Mouse (Mus musculus) adrenal gland, adult 2 months (tissue): ENCODE results near the gene Tanc2. TPM values are rescaled to one million over a fixed set of nuclear protein-coding genes. Genes with fewer than 3 reads are reported as not detected.

Experiments
- DNase-seq: peaks from one replicate; pipeline ENCODE4 v3.0.0; 2021
- microRNA-seq, 2 experiments: library from miRNA; unstranded; fragments of <30 nt; microRNA quantifications; one replicate each; pipeline ENCODE4 v1.2.0; 2021
- polyA plus RNA-seq: library from polyadenylated mRNA; depleted of rRNA; stranded (reverse); fragments of >200 nt; gene quantifications from 2 replicates; pipeline ENCODE4 v1.2.3, GENCODE M21; 2012; rRNA removed
- total RNA-seq, 2 experiments: library from RNA; stranded (reverse); gene quantifications; 2 replicates each; pipeline ENCODE4 v1.2.3; 2021

Gene Tanc2
- total and polyA plus RNA-seq, 3 experiments, result 3.0 to 16.7 (median 14.5) TPM

GRCm38 (mm10) chr11:105955815-105956430 is 366.1 kb downstream of the Tanc2 start:
- DNase-seq, result no peak

- no peak for DNase-seq
Measured at GRCm38 (mm10) chr11:105957501-105957900, 367.7 kb downstream of the Tanc2 start.

DNA sequence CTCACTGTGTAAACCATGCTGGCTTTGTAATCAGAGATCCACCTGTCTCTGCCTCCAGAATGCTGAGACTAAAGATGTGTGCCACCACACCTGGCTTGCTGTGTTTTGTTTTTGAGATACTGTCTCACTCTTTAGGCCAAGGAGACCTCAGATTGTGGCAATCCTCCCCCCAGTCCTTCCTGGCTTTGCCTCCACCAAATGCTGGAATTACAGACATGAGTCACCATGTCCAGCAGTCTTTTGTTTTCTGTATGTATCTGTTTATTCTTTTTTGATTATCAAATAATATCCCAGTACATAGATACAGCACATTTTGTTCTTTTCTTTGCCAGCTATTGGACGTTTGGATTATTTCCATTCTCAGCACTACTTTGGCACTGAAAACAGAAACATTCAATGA is 368.8 kb downstream of the Tanc2 start:
- DNase-seq, result no peak

GRCm38 (mm10) chr11:105959355-105959754 is 369.6 kb downstream of the Tanc2 start:
- no peak for DNase-seq

- no peak for DNase-seq
Measured at GRCm38 (mm10) chr11:105964691-105965090, 374.9 kb downstream of the Tanc2 start.

DNA sequence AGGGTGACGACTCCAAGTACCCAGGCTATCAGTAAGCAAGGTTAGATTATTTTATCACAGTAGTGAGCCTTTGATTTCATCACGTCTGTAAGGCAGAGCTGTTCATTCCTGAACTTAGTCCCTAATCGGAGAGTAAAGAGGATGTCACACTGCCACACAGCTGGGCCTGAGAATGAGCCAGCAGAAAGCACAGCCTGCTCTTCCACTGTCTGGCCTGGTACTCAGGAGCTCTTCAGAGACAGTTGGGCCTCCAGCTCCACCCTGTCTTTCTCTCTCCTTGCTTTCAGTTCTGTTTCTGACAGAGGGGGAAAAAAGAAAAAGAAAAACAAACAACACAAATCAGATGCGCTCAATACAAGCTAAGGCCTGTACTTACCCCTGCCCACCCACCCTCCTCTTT is 376.5 kb downstream of the Tanc2 start:
- DNase-seq, result no peak

DNA sequence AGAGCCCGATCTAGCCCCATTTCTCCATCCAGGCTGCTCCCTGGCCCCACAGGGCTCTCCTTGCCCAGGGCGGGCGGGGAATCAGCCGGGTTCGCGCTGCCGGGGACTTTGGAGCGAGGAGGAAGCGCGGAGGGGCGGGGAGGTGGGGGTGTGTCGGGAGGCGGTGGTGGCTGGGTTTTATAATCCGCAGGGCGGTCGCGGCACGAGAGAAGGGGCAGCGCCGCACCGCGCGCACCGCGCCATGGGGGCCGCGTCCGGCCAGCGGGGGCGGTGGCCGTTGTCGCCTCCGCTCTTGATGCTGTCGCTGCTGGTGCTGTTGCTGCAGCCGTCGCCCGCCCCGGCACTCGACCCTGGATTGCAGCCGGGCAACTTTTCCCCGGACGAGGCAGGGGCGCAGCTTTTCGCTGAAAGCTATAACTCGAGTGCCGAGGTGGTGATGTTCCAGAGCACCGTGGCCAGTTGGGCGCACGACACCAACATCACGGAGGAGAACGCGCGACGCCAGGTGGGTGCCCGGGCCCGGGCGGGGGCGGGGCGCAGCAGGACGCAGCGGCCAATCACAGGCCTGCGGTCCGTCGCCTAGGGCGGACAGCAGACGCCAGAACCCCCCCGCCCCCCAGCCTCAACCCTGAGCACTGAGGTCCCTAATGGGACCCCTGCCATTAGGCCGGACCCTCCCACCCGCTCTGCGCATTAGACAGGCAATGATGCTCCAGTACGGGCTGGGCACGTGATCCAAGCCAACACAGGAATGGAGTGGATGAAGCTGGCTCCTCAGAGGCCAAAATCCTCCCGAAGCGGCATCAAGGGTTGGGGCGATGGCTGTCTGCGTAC is 378.2 kb downstream of the Tanc2 start, which contains the start of gene Ace:
Gene Ace (plus strand): TSS at position 205 of the 834 bp plus-strand sequence.
- peak; percentile 32 for DNase-seq

DNA sequence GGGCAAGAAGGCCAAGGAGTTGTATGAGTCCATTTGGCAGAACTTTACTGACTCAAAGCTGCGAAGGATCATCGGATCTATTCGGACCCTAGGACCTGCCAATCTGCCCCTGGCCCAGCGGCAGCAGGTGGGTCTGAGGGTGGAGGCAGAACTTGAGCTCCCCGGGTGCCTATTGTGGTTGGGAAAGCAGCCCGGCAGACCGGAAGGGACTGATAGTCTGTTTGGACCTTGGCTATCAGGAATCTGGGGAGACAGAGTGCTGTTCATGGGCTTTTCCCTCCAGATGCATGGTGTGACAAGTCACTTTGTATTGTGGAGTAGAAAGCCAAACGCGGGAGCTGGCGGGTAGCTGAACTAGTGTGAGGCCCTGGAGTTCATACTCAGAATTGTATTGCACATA is 379.2 kb downstream of the Tanc2 start:
- no peak for DNase-seq

DNA sequence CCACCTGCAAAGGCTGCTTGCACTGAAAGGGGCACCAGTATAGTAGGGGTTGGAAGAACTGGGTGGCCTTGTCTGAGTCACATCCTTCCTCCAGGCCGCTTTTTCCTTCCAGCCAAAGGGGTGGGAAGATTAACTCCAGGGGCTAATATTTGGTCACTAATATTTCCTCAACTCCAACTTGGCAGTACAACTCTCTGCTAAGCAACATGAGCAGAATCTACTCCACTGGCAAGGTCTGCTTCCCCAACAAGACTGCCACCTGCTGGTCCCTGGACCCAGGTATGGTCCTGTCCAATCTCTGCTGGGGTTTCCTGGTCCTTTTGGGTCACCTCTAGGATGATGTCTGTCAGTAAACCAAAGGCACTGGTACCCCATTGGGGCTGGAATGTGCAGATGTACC is 379.7 kb downstream of the Tanc2 start:
- peak; percentile 66 for DNase-seq

- DNase-seq, result peak; percentile 24
Measured at GRCm38 (mm10) chr11:105974593-105974992, 384.8 kb downstream of the Tanc2 start.

GRCm38 (mm10) chr11:105975050-105975449 is 385.3 kb downstream of the Tanc2 start:
- no peak for DNase-seq

GRCm38 (mm10) chr11:105975636-105976035 is 385.9 kb downstream of the Tanc2 start:
- DNase-seq, result no peak

DNA sequence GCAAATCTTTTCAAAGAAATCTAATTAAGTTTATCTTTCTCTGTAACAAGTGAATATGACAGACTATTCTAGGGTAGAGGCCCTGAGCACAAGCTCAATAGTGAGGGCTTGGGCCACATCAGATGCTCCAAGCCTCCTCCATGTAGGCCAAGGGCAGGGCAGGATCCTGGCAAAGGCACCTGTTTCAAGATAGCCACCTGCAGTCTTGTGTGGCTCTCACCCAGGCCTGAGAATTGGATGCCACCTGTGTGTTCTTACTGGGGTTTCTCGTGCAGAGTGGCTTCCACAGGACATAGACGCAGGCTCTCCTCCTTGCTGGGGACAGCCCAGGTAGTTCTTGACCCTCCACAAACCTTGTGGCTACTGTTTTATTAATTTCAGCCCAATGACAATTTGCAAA is 388.4 kb downstream of the Tanc2 start:
- no peak for DNase-seq

DNA sequence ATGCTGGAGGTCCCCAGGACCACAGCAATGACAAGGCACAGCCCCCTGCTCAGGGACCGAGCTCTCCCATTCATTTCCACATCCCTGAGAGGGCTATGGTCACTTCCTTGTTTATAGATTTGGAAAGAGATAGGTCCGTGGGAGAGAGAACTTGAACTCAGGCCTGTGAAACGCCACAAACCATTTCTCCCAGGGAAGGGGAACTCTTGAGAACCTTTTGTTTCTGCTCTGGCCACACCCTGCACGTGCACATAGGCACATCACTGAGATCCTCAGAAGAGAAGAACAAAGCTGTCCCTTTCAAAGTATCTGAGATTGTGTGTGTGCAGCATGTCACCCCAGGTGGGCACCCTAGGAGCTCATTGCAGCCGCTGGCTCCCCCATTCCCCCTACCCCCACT is 388.8 kb downstream of the Tanc2 start:
- no peak for DNase-seq

Small RNA genes within 50 kb of the gene (microRNA-seq; reads per million reads assigned to microRNA genes)
- gene Gm23990, result 0 reads per million in 2 experiments

Other genes with a start within 250 kb of the Tanc2 start
- gene March10, start 133.3 kb upstream of the Tanc2 start, total RNA-seq, result not detected
- gene March10, start 133.3 kb upstream of the Tanc2 start, polyA plus RNA-seq, result not detected in 2 replicates